Mouse (Mus musculus): ENCODE measurements around the gene Spaca3.
A peak's percentile ranks its signal among the peaks of the same experiment; 100 is the strongest.

The Spaca3 gene

DNA sequence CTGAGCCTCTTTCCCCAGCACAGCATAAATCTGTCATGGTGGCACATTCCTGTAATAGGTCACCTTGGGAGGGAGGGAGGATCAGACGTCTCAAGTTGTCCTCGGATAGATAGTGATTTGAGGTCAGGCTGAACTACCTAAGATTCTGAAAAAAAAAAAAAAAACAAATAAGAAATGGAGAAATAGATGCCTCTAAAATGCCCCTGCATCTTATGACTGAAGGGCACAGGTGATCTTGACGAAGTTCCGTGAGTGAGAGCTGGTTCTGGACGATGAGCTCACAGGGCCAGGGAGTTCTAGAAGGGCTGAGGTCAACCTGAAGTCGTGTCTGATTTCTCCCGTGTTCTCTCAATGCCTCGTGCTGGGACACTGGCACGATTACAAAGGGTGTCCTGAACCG lies at the start of gene Spaca3:
Spaca3 (plus strand) TSS at position 301 of the 400 bp plus-strand sequence.
- DNase-seq (ENCODE audit: inconsistent age in 2 of 2, low spot score in 1 of 2) = no peak

DNA sequence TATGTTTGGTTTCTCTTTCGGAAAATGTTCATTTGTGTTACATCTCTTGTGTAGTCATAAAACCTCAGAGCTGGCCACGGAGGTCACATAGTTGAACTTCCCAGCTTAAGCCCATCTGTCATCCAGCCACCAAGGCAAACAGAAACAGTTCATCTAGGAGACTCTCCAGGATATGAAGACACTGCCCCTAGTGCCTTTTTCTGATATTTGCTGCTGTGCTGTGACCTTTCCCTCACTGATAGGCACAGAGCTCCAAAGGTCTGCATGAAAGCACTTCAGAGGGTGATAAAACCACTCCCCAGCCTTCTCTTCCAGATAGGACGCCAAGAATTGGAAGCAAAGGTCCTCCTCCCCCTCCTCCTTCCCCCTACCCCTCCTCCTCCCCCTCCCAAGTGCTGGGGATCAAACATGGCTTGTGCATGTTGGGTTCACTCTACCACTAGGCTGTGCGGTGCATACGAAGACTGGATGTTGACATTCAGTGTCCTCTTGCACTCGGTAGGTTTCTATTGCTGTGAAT lies 49.6 kb upstream of the Spaca3 start:
- peak; percentile 42 to 83 for DNase-seq (ENCODE audit: inconsistent age in 2 of 2, low spot score in 1 of 2)

DNA sequence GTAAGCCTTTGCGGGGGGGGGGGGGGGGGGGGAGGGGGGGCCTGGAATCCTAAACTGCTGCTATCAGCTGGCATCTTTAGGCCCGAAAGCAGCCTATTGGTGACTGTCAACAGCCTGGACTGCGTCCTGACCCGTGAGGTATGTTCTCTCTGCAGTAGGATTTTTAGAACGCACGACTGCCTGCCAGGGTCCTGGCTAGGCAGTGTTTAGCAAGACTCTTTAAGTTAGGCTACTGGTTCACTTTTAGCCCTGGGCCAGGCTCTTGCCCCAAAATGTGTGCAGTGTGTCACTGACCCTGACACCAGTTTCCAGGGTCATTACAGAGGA lies 48.5 kb upstream of the Spaca3 start:
- DNase-seq (ENCODE audit: inconsistent age in 2 of 2, low spot score in 1 of 2) = no peak

DNA sequence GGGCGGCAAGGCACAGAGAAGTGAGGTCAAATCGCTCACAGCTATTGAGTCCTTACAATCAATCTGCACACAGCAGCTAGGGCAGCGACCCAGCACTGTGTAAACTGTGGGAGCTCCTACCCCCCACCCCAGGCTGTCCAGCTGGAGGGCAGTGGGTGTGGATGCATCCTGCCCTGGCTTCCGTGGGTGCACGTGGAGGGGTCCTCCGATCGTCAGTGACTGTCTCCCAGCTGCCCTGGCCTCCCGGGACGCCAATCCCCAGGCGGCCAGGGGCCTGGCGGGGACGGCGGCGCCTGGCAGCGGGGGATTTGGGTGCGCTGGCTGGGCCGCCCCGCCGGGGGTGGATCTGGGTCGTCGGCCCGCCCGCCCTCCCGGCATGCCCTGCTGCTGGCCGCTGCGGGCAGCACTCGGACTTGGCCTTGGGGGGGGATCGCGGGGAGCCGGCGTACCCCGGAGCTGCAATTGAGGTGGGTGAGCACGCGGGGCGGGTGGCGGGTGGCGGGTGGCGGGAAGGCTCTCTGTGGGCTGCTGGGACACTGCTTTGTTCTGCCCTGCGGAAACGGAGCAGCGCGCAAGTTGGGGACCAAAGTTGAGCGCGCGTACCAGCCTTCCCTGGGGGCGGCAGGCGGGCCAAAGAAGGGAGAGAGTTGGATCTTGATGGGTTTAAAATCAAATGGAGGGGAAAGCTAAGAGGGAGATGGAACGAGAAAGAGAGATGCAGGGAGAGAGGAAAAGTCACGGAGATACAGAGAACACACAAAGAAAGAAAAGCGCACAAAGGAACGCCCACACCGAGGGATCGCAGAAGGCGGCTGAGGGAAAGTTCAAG lies 48.0 kb upstream of the Spaca3 start, which contains the start of gene Tmem98:
Tmem98 (plus strand) TSS at position 183 of the 829 bp plus-strand sequence.
- peak; percentile 64 to 88 for DNase-seq (ENCODE audit: inconsistent age in 2 of 2, low spot score in 1 of 2)

DNA sequence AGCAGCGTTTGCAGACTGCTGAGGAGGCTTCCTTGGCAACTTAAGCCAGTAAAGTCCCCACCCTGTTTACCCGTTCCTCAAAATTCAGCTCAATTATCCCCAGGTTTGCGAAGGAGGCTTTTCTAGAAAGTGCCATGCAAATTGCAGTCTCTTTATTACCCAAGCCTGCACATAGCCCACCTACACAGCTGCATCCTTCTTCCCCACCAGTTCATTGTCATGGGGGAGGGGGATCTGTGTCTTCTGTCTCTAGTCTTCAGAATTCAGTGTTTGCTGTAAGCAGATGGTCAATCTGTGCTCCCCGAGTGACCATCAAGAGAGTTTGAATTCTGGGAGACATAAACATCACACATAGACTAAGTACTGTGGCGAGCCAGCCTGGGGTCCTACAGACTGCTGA lies 47.0 kb upstream of the Spaca3 start:
- DNase-seq (ENCODE audit: inconsistent age in 2 of 2, low spot score in 1 of 2) = no peak

DNA sequence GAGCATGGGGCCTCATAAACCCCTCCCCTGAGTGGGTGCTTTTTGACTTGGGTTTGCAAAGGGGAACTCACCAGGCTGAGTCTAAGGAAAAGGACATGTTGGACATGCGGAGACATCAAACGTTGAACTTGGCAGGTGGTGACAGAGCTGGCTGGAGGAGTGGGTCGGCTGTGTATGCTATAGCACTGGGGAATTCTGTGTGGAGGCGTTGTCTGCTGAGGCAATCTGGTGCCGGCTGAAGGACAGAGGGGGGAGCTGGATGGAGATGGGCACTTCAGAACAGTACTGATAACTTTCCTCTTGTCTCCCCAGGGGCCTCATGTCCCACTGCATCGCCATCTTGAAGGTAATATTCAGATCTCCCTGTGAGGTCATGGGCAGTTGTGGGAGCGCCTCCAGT lies 42.8 kb upstream of the Spaca3 start:
- DNase-seq (ENCODE audit: inconsistent age in 2 of 2, low spot score in 1 of 2) = peak in 1 of 2 experiments; percentile 21

DNA sequence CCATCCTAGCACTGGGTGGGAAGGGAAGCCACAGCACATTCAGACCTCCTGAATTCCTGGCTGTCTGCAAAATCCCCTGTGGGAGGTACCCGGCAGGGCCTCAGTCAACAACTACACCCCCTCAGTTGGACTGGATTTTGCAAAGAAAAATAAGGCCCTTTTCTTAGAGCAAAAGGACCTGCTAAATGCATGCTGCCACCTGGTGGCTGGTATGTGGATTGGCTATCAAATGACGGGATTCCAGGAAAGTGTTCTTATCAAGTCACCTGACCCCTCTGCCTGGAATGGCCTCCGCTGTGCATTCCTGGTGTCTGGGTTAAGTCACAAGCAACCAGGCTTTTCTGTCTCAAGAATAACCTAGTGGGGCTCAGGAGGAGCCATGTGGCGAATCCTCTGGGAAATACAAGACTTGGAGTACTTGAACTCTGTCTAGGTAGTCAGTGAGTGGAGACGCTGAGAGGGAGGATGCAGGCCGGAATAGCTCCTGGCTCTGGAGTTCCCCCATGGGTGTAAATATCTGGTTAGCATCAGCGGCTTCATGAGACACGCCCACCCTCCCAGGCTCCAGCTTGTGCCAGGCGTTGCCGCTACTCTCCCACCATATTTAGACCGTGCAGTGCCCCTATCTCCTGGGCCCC lies 40.0 kb upstream of the Spaca3 start:
- DNase-seq (ENCODE audit: inconsistent age in 2 of 2, low spot score in 1 of 2) = peak; percentile 70 to 93

DNA sequence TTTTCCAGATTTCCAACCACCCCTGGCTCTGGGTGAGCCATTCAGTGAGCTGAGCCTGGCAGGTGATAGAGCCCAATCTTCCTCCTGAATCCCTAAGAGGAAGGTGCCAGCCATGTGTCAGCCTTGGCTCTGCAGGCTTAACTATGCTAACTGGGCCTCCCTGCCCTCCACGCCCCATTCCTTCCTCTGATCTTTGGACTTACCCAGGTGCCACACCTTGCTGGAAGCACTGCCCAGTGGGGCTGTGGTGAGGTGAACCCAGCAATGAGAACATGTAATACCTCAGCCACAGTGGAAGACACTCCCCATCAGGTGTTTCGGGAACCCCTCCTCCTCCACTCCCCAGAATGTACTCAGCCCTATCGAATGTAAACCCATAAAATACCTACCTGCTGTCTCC lies 38.1 kb upstream of the Spaca3 start:
- DNase-seq (ENCODE audit: inconsistent age in 2 of 2, low spot score in 1 of 2) = peak in 1 of 2 experiments; percentile 18

DNA sequence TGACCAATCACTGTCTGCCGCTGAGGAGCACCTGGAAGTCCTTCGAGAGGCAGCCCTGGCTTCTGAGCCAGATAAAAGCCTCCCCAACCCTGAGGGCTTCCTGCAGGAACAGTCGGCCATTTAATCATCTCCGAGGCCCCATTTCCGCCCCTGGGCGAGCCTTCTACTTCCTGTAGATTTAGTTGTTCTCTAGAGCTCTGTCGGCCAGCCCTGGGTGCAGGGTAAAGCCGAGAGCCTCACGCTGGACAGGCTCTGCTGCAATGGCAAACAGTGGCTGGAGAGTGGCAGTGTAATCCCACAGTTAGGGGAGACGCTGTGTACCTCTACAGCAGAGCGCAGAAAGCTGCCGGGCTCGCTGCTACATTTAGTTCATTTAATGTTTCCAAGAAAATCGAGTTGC lies 36.9 kb upstream of the Spaca3 start:
- DNase-seq (ENCODE audit: inconsistent age in 2 of 2, low spot score in 1 of 2) = peak; percentile 19 to 60

DNA sequence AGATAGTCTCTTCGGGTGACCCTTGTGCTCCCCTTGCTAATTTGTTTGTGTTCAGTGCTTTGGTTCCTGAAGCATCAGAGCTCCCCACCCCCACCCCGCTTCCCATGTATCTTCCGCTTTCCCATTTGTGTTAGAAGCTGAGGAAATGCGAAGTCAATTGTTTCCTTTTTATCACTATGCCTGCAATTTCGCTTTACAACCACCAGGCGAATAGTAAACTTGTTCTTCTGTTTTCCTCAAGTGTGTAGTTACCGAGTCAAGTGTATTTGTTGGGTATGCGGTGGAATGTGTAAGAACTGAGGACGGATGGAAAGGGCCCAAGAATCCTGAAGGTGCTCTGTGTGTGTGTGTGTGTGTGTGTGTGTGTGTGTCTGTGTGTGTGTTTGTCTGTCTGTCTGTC lies 36.4 kb upstream of the Spaca3 start:
- peak in 1 of 2 experiments; percentile 14 for DNase-seq (ENCODE audit: inconsistent age in 2 of 2, low spot score in 1 of 2)

DNA sequence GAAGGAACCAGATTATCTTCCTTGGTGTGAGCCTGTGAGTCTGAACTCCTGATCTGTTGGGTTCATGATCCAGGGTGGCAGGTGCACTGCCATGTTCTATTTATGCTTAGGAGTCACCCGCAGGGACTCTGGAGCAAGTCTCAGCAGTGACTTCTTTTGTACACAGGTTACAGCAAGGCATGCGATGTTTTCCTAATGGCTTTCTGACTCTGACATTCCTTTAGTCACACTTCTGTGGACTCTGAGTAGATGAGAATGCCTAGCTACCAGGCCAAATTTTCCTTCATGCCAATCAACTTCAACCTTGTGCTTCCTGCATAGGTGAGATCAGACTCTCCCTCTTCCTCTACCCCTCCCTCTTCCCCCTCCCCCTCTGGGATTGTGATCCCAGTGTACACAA lies 22.8 kb upstream of the Spaca3 start:
- no peak for DNase-seq (ENCODE audit: inconsistent age in 2 of 2, low spot score in 1 of 2)

DNA sequence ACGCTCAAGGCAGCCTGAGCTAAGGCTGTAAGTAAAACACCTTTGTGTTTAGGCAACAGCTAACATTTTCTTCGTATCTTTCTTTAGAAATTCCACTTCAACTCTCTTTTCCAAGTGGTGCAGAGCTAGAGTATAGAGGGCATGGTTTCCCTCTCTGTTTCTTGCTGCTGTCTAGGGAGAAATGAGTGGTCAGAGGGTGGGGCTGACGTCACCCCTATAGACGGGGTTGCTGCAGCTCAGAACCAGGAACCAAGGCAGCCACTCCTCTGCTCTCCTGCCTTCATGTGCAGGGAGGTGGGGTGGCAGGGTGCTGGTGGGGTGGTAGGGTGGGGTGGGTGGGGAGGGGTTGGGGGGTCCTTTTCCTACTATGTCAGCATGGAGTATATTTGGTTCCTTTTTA lies 22.3 kb upstream of the Spaca3 start:
- no peak for DNase-seq (ENCODE audit: inconsistent age in 2 of 2, low spot score in 1 of 2)

DNA sequence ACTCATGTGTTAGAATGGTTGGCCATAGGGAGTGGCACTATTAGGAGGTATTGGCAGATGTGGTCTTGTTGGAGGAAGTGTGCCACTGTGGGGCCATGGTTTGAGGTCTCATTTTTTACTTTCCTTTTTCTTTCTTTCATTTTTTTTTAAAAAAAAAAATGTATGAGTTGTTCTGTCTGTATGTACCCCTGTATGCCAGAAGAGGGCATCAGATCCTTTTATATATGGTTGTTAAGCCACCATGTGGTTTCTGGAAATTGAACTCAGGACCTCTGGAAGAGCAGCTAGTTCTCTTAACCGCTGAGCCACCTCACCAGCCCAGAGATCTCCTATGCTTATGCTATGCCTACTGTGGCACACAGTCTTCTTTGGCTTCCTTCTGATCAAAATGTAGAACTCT lies 19.4 kb upstream of the Spaca3 start:
- DNase-seq (ENCODE audit: inconsistent age in 2 of 2, low spot score in 1 of 2) = no peak

DNA sequence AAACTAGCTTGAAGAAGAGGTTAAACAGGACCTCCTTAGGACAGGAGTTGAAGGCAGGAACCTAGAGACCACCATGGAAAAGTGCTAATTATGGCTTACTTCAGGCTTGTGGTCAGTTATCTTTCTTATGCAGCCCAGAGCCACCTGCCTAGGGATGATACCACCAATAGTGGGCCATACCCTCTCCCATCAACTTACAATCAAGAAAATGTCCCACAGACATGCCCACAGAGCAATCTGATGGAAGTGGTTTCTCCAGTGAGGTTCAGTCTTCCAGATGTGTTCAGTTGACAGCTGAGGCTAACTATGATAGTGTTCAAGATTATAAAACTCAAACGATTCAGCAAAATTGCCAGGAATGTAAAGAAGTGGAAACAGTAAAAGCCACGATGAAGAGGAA lies 14.7 kb upstream of the Spaca3 start:
- DNase-seq (ENCODE audit: inconsistent age in 2 of 2, low spot score in 1 of 2) = no peak

DNA sequence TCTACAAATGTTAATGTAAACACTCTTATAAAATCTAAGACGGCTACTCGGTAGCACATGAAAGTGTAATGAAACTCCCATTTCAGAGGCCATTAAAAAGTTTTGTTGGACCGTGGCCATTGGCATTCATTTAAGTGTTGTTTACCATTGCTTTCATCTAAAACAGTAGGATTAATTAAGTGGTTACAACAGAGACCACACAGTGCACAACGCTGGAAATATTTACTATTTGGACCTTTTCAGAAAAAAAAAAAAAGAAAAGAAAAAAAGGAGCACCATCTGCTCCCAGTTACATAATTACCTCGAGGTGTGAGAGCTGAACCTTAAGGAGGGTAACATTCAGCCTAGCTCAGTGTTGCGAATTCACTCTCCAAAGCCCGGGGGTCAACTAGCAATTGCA lies 12.7 kb upstream of the Spaca3 start:
- DNase-seq (ENCODE audit: inconsistent age in 2 of 2, low spot score in 1 of 2) = no peak

DNA sequence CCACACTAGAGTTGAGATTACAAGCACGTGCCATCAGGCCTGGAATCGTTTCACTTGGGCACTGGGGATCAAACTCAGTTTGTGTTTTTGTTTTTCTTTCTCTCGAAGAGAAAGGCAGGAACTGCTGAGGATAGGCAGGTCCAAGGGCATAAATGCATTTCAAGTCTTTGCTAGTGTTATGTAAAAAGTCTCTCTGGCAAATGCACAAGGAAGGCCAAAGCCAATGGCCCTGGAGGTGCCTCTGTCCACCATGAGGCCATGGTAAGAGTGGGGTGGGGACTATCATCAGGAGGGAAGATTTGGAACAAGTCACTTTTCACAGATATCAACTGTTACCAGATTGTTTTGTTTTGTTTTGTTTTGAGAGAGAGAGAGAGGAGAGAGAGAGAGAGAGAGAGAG lies 12.1 kb upstream of the Spaca3 start:
- DNase-seq (ENCODE audit: inconsistent age in 2 of 2, low spot score in 1 of 2) = no peak

DNA sequence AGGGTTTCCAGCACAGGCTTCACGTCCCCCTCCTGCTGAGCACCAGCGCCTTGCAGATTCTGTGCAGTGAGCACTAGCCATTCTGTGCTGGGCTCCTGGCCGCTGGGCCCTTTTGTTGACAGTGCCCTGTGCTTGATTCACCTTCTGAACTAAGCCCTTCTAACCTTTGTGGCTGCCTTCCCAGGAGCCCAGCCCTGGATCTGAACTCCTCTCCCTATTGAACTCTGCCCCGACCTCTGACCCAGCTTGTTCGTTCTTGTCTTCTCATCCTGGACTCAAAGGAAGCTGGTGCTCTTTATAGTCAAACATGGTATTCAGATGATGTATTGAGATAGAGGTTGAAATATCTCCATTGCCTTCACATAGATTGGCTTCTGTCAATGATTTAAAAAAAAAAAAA lies 10.0 kb upstream of the Spaca3 start:
- DNase-seq (ENCODE audit: inconsistent age in 2 of 2, low spot score in 1 of 2) = no peak

DNA sequence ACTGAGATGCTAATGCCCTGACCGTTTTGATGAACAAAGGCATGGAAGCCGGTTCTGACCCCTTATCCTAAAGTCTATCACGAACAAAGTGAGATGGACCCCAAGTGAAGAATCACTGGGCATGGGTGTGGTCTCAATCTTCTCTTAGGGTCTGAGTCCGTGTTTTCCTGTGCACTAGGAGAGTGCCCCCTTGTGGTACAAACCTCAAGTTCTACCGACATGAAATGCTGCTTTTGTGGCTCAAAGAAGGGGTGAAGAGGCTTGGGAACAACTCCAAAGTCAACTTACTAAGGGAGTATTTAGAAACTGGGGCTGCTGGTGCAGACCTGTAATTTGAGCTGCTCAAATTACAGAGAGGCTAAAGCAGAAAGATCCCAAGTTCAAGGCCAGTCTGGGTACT lies 6.3 kb upstream of the Spaca3 start:
- peak in 1 of 2 experiments; percentile 60 for DNase-seq (ENCODE audit: inconsistent age in 2 of 2, low spot score in 1 of 2)

DNA sequence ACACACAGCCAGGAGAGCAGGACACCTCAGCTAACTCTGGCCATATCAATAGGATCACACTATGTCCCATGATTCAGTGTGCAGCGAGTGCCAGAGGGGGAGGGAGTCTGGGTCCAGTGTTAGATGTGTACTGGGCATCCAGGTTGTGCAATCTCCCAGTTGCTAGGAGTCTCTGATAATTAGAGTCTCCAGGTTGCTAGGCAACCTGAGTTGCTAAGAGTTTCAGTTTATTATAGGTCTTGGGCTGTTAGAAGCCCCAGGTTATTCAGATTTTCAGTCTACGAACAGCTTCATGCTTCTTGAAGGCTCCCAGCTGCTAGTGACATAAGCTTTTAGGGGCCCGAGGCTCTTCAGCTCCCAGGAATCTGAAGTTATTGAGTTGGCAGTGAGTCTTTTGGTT lies 5.2 kb upstream of the Spaca3 start:
- DNase-seq (ENCODE audit: inconsistent age in 2 of 2, low spot score in 1 of 2) = peak in 1 of 2 experiments; percentile 34

DNA sequence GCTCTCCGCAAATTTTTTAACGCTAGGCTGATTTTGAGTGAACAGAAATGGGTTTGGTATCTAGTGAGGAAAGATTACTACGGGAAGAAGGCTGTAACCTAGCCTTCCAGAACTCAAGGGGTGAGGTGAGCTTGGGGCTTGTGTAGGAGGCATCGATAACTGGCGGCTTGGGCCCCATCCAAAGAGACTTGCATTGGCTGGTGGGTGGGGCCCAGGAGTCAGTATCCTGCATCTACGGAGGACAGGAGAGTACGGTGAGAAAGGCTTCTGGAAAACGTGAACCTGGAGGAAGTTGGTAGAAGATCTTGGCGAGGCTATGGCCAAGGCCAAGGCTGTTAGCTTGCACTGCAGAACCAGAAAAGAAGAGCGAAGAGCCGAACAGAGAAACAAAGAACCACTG lies 3.7 kb upstream of the Spaca3 start:
- DNase-seq (ENCODE audit: inconsistent age in 2 of 2, low spot score in 1 of 2) = no peak

DNA sequence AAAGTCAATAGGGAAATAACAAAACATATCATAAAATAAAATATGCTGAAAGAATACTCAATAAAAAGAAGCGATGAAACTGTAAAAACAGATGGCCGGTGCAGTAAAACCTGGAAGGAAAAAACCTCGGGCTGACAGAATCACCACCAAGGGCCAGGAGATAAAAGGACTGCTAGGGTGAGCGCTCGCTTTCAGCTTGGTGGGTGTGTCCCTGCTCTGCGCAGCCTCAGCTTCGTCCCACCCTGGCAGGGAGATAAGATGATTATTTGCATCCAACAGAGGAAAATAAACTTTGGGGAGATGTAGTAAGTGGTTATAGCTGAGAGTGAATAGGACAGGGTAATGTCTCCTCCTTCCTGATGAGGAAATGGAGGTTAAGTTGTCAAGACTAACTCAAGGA lies 3.3 kb upstream of the Spaca3 start:
- no peak for DNase-seq (ENCODE audit: inconsistent age in 2 of 2, low spot score in 1 of 2)

DNA sequence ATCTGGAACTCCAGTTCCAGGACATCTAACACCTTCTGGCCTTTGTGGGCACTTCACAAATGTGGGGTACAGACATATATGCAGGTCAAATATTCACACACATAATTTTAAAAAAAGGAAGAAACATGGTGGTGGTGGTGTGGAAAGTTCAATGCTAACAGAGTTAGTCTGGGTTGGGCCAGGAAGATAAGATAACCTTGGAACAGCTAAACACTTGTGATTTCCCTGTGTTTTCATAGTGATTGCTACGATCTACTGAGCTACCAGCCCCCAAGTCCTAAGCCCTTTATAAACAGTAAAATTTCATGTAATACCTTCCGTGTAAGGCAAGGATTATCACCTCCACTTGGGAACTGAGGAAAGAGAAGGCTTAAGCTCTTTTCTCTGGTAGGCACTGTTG lies 1.3 kb upstream of the Spaca3 start:
- DNase-seq (ENCODE audit: inconsistent age in 2 of 2, low spot score in 1 of 2) = no peak

Data from adrenal gland, adult (tissue).